Mouse (Mus musculus) brain, embryonic 14.5 days (tissue): ENCODE data around the gene Lfng. TPM values are rescaled to one million over a fixed set of nuclear protein-coding genes. Genes with fewer than 3 reads are reported as not detected.

ENCODE experiments used
- DNase-seq: peaks from one replicate; pipeline ENCODE4 v3.0.0-alpha.2; 2011; ENCODE audit warnings: low read depth
- CTCF ChIP-seq: fragments of 200-500 bp; IDR thresholded peaks from 2 replicates; pipeline ENCODE4 v1.5.1; 2012; ENCODE audit warnings: inconsistent platforms, mild to moderate bottlenecking, moderate library complexity, borderline replicate concordance; ENCODE audit not compliant: insufficient read depth, insufficient read length; ENCODE audit errors: extremely low read depth
- POLR2A ChIP-seq: fragments of 200-500 bp; IDR thresholded peaks from 2 replicates; pipeline ENCODE4 v1.6.1; 2012; ENCODE audit warnings: mild to moderate bottlenecking, inconsistent platforms, borderline replicate concordance; ENCODE audit not compliant: poor library complexity, insufficient read depth, insufficient read length, severe bottlenecking; ENCODE audit errors: extremely low read depth
- polyA plus RNA-seq: library from polyadenylated mRNA; depleted of rRNA; stranded (reverse); fragments of >200 nt; gene quantifications from 2 replicates; pipeline ENCODE4 v1.2.3, GENCODE M21; 2012

Lfng gene
- polyA plus RNA-seq, 1 experiment, result 55.8 TPM

DNA sequence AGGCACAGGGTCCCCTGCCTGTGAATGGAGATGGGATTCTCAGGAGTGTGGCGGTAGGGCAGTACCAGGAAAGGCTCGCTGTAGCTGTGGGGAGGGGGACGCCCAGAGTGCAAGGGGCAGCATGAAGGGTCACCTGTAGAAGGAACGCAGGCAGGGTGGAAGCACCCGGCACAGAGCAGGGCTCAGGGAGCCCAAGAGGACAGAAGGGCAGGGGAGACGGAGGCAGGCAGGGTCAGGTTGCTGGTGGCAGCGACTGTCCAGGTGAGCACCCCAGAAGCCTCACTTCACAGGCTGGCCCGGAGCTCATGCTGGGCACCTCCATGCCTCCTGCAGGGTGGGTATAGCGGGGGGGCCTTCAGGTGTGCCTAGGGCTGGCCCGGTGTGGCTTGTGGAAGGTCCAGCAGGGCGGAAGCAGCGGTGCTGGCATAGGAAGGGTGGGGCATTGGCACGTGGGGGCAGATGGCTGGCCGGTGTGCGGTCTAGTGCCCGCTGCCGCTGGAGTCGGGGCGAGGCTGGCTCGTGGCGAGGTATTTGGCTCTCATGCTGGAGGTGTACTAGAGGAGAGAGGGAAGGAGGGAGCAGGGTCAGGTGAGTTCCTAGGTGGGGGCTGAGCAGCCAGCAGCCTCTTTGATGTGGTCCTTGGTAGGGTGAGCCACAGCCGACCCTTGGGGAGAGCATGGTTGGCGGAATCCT, 16.0 kb downstream of the Lfng start:
- DNase-seq, result no peak
- TF ChIP-seq POLR2A, result no peak
- no peak for TF ChIP-seq CTCF

- DNase-seq, result no peak
- TF ChIP-seq POLR2A, result no peak
- no peak for TF ChIP-seq CTCF
Observed at GRCm38 (mm10) chr5:140623791-140624190, 16.7 kb downstream of the Lfng start.

DNA sequence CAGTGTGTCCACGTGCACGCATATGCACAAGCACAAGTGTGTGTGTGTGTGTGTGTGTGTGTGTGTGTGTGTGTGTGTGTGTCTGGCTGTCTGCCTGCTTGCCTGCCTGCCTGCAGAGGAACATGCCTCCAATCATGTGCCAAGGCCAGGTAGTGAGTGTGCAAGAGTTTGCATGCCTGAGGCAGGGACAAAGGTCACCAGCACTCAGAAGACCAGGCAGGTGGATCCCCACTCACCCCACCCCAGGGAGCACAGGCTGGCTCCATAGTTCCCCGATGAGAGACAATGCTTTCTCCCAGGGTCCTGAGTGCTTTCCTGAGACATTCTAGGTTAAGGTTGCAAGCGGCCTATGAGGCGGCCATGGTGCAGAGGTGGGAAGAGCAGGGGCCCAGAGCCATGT, 17.1 kb downstream of the Lfng start:
- DNase-seq, result no peak
- no peak for TF ChIP-seq POLR2A
- TF ChIP-seq CTCF, result no peak

DNA sequence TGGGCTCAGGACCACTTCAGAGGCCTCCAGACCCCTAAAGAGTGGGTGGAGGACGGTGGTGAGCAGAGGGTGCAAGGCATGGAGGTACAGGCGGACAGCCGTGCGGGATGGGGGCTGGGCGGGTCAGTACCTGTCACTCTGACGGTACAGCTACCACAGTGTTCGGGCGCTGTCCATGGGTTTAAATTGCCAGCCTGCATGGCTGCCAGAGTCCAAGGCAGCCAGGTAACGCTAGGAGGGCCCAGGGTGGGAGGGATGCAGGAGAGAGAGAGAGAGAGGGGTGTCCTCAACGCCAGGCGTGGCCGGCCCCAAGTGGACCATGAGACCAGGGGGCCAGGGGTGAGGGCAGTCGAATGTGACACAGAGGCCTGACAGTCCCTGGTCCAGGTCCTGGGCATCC, 17.8 kb downstream of the Lfng start:
- DNase-seq, result no peak
- TF ChIP-seq CTCF (no peak), POLR2A (no peak)

GRCm38 (mm10) chr5:140627580-140627979, 20.5 kb downstream of the Lfng start:
- no peak for TF ChIP-seq POLR2A
- TF ChIP-seq CTCF, result peak; percentile 33; the same call in 1 of the 2 replicates
- DNase-seq, result no peak

- no peak for DNase-seq
- TF ChIP-seq POLR2A, result no peak
- peak; percentile 23; the same call in 1 of the 2 replicates for TF ChIP-seq CTCF
Observed at GRCm38 (mm10) chr5:140628995-140629394, 21.9 kb downstream of the Lfng start.

DNA sequence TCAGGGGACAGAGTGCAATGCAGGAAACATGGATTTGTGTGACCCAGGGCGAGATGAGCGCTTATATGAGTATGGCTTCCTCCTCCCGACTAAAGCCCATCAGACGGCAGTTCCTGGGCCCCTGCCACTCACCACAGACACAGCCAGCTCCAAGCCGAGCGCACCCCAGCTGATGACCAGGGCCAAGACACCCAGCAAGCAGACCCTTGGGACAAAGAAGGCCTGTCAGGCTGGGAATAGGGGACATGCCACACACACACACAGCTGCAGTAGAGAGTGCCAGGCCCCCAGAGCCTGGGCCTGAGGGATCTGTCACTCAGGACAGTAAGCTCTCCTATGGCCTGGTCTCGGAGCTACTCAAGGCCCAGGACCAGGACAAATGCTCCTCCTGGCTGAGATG, 26.3 kb downstream of the Lfng start:
- TF ChIP-seq POLR2A (no peak), CTCF (no peak)
- DNase-seq, result no peak

- TF ChIP-seq CTCF, result no peak
- no peak for TF ChIP-seq POLR2A
- DNase-seq, result no peak
Observed at GRCm38 (mm10) chr5:140634798-140635722, 27.9 kb downstream of the Lfng start.

DNA sequence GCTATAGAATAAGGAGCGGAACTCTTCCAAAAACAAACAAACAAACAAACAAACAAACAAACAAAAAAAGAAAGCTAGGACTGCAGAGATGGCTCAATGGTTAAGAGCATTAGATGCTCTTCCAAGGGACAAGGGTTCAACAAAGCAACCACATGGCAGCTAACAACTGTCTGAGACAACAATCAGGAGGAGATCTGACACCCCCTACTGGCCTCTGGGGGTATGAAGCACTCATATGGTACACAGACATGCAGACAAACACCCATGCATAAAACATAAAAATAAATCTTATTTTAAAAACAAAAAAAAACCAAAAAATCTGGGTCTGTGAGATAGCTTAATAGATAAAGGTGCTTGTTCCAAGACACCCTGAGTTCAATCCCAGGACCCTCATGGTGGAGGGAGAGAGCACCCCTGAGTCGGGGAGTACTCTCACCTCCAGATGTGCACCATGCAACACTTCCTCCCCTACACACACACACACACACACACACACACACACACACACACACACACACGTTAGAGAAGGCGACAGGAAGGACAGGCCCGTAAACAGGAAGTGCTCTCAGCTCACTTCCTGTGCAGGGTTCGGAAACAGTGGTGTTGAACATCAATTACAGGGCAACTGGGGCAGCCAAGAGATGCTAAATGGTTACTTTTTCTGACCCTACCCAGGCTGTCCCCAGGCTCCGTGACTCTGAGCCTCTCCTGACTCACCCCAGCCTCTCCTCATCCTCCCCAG, 29.4 kb downstream of the Lfng start:
- DNase-seq, result no peak
- TF ChIP-seq POLR2A (no peak), CTCF (peak; percentile 31; the same call in 1 of the 2 replicates)

DNA sequence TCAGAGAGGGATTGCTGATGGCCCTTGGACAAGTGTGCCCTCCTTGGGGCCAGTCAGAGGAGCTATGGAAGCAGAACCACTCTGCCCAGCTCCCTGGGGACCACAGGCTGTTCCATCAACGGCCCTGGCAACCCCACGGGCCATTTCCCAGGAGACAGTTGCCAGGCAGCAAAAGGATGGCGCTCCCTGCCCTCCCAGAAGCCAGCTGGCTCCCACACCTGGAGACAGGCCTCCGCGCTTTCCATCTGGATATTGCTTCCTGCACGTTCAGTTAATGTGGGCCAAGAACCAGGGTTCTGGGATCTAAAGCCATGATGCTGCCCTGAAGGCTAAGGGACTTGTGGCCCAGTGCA, 29.9 kb downstream of the Lfng start:
- peak; percentile 46 for DNase-seq

GRCm38 (mm10) chr5:140637989-140638388, 30.9 kb downstream of the Lfng start:
- TF ChIP-seq POLR2A (no peak), CTCF (no peak)
- no peak for DNase-seq

More for the DNA sequence above, 29.9 kb downstream of the Lfng start:
- TF ChIP-seq POLR2A (no peak), CTCF (no peak)
